Mouse (Mus musculus) heart, adult 2 months (tissue): ENCODE results near the gene Erg.

ENCODE experiments used
- CTCF ChIP-seq: fragments of 200-600 bp; IDR thresholded peaks from 2 replicates; pipeline ENCODE4 v1.8.1; 2022; ENCODE audit warnings: antibody characterized with exemption, mild to moderate bottlenecking, moderate library complexity
- EP300 ChIP-seq: fragments of 200-500 bp; IDR thresholded peaks from 2 replicates; pipeline ENCODE4 v1.6.1; 2011; ENCODE audit warnings: low read depth, low read length, control low read depth; ENCODE audit not compliant: insufficient read depth
- POLR2A ChIP-seq: fragments of 200-500 bp; IDR thresholded peaks from 2 replicates; pipeline ENCODE4 v1.6.1; 2011; ENCODE audit warnings: mild to moderate bottlenecking, low read depth, low read length, control low read depth; ENCODE audit not compliant: insufficient read depth

DNA sequence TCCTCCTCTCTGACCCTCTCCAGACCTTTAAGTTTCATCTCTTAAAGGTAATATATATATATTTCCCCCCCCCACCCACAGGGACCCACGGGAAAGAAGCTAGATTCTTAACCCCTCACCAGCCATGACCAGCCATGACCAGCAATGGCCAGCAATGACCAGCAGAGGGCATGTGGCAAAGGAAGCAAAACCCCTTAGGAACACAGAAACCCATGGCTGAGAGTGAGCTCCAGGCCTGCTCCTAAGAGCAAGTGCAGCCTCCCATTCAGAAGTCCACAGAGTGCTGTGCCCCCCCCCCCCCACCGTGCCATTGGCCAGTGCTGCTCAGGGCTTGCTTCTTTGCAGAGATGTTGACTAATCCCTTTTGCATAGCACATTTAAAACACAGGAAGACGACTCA lies 235.9 kb downstream of the Erg start:
- TF ChIP-seq CTCF (peak; percentile 75), POLR2A (no peak), EP300 (no peak)
